Mouse (Mus musculus) cerebellum, postnatal 25 days (tissue): Measurements from ENCODE around the gene Echdc1.
"Not testable (repeated sequence)": the region's sequence is repeated elsewhere in the genome, so short reads cannot be mapped to it uniquely, and the experiment has no call there.

Experiments
- DNase-seq, 2 experiments: peaks; one replicate each; pipeline ENCODE4 v3.0.0; 2021; ENCODE audit warnings: mixed read lengths in 2 of 2

Gene Echdc1

DNA sequence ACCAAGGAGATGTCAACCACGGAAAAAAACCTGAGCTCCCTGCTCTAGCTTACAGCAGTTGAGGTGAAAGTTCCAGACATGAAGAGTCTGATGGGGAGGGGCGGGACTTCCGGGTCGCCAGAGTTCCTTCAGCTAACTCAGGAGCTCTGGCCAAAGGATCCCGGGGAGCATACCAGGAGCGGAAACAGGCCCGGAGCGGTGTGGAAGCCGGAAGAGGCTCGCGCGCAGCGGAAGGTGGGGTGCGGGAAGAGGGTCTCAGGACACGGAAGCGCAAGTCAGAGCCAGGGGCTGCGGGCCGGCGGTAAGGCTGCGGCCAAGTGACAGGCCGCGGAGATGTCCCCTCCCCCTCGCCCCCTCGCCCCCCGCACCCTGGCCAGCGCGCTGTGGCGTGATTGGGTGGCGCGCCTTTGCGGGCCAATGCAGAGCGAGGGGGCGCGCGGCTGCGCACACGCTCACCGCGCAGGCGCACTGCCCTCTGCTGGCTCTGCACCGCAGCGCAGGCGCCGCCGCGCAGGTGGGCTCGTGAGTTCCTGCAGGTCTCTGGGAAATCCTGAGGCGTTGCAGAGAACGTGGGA is at the start of gene Echdc1:
Gene Echdc1, plus strand, starts transcription at position 103 of the 575 bp plus-strand sequence.
- DNase-seq, result peak; percentile 90 to 94

DNA sequence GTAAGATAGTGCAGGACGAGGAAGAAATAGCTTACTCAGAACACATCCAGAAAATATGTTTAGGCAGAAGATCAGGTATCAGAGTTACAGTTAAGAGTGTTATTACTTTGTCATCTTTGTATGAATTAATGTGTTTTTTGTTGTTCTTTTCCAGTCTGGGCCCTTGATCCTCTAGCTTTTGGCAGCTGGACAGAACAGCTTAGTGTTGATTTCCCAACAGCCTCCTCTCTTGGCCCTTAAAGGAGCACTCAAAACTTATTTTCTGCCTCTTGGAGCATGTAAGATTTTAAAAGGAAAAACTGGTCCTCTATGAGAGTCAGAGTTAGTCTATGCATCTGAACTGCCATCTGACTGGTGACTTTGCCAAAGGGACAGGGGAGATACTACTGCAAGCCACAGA is 31.2 kb upstream of the Echdc1 start:
- DNase-seq, result no peak

DNA sequence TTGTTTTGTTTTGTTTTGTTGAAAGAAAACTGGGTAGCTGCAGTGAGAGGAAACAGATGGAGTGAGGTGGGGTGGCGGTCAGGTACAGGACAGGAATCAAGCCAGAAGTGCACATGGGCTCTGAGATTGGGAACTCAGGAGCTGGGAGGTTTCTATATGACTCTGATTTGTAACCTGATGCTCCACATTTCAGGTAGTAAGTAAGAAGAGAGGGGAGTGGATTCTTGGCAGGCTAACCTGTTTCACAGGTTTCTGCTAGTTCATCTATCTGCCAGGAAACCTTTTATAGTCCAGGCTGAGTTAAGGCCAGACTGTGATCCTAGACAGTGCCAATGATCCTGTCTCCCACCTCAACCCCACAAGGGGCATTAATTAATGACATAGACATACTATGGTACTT is 27.2 kb upstream of the Echdc1 start:
- no peak for DNase-seq

DNA sequence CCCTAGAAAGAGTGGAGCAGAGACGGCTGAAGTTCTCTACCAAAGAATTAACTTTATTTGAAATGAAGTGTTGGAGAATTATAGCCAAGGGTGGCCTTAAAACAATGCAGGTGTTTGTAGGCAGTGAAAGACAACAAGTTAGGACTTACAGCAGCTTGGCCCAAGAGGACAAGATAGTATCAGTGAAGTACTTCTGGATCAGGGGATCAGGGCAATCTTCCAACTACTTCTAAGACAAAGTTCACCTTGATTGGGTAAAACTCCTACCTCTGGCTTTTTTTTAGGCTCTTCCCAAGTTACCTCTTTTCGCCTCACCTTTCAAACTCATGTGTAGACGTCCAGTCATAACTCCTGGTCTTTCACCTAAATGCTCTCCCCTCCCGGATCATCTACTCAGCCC is 10.7 kb upstream of the Echdc1 start:
- DNase-seq, result no peak

DNA sequence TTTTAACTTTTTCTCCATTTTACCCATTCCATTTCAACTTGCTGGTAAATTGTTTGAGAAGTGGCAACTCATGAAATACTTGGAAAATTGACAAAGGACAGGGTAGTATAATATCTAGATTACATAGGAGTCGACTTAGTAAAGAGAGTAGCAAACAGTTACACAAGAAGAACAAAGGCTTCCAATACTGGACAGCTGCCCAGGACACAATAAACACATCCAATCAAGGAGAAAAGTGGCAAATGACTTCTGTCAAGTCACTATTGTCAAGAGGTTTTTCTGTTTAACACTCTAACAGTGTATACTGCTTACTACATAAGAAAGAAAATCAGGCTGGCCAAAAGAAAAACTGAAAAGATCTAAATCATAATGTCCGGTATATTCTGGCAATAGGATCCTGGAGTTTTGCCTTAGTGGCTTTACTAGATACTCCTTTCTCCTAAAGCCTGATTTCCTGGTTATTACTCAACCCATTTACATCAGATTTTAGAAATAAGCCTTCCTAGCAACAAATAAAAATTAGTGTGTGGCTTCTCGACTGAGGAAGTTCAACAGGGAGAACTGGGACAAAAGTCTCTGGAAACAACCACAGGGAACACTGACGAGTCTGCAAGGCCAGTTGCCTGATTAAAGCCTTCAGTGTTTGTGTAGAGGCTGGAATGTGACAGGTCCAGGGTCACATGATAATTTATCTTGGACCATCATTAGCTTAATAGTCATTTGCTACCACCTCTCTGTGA is 1.3 kb upstream of the Echdc1 start:
- no peak for DNase-seq

DNA sequence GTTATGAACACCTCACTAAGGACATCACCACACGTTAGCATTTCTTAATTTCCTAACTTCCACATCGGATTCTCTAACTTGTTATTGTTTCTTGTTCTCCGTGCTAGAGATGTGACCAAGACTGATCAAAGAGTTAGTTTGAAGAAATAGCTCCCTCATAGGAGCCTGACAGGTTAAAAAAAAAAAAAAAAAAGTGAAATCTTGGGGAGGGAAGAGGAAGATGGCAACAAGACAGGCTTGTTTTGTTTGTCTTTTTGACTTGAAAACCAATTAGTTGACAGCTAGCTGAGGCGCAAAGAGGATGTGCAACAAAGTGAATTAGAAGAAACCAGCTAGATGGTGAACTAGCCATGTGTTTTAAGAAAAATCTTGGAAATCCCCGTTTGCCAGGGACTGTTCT is 939 bp downstream of the Echdc1 start:
- no peak for DNase-seq

DNA sequence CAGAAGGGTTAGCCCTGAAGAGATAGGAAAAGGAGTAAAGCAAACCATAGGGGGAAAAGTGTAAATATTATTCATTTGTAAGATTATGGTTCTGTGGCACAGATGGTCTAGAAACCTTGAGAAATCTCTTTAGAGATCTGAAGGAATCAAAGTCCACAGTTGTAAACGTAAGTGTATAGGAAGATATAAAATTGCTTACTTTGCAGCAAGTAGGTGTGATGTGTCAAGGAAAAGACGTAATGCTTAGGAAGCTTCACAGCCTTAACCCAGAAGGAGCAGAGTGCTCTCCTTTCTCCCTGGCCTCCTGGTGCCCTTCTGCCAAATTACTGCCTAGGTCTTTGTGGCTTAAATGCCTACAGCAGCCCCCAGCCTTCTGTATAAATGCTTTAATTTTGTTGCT is 11.9 kb downstream of the Echdc1 start:
- no peak for DNase-seq

DNA sequence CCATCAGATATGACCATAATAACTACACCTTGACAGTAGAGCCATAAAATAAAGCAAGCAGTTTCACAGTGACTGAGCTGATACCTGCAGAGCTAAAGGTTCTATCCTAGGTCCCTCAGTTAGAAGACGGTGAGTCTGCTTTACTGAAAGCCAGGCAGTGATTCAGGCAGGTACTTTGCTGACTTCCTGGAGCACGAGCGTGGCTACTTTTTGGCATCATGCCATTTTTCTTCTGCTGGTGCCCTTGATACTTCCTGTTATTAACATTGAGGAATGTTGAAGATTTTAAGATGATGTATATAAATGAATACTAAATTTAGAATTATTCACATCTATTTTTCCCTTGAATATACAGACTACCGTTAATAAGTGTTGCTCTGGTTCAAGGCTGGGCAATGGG is 20.9 kb downstream of the Echdc1 start:
- no peak for DNase-seq

DNA sequence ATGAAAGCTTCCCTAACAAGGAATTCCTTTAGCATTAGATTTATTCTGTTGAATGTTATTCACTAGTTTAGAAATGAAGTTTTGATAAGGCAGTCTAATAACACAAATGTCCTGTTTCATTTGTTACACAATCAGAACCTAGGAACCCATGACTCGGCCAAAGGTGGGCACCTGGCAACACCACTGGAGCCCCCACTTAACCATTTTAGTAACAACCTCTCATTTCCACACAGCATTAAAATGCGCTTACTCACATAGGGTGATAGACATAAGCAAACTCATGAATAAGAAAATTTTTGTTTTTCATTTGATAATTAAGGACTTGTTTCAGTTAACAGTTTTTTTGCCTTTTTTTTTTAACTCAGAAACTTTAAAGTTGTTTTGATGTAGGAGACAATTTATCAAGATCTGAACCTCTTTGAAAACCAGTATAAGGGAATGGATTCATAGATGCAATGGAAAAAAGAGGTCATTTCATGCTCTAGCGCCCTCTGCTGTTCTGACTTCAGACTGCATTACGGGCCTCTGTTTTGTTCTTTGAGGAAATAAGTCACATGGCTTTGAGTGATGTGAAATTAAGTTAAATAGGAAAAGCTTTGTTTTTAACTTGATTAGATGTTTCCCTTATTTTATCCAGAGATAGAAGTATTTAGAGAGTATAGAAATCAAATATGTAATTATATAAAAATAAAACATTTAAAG is 25.5 kb downstream of the Echdc1 start:
- DNase-seq, result peak; percentile 69 to 80

DNA sequence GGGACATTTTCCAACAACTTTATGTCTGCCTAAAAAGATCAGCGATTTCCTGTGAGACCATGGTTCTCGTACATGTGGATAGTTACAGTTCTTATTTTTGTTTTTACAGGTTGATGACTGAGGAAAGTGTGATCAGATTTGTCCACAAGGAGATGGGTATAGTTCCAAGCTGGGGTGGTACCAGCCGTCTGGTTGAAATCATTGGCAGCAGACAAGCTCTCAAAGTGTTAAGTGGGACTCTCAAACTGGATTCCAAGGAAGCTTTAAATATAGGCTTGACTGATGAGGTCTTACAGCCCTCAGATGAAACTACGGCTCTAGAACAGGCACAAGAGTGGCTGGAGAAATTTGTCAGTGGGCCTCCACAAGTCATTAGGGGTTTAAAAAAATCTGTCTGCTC is 31.3 kb downstream of the Echdc1 start:
- no peak for DNase-seq

DNA sequence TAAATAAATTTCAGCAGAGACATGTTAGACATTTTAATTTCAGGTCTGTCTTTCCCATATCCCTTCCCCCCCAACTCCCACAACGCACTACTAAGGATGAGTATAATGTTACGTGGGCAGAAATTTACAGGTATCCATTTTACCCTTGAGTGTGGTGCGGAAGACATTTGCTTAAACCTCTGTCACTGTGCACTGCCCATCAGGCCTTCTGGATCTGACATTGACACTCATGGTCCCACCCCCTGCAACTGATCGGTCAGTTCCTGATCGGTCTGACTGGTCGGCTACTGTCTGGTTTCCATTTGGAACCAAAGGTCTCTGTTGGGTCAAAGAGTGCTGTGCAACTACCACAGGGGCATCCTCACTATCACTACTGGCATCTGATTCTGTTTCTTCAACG is 33.7 kb downstream of the Echdc1 start:
- no peak for DNase-seq

DNA sequence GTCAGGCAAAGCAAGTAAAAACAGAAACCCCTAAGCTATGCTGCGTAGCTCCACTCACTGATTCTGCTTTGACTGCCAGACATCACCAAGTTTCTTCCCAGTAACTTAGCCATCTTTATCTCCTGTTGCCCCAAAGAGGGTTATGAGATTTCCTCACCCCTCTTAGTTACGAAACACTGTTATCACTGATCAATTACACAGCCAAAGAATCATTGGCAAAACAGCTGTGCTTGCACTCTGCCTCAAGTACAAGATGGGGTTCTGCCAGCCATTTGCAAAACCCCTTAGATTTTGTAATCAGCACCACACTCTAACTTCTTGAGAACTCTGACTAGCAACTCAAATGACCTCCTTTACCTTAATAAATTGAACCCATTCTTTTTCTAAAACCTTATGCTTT is 38.5 kb downstream of the Echdc1 start:
- no peak for DNase-seq

DNA sequence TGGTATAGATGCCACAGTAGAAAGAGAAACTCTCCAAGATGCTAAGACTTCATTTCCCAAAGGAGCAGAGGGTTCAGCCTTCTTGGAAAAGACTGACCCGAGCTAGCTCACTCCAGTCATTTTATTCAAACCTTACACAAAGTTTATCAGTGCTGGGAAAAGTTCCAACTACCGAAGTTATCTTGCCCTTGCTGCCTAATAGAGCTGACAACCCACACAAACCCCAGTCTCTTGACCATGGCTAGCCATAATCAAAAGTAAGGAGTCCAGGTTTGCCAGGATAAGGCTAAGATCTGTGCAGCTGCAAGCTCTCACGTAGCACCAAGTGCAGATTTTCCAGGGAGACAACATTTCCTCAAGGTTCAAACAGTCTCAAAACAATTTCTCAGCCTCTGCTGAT is 39.6 kb downstream of the Echdc1 start:
- no peak for DNase-seq

DNA sequence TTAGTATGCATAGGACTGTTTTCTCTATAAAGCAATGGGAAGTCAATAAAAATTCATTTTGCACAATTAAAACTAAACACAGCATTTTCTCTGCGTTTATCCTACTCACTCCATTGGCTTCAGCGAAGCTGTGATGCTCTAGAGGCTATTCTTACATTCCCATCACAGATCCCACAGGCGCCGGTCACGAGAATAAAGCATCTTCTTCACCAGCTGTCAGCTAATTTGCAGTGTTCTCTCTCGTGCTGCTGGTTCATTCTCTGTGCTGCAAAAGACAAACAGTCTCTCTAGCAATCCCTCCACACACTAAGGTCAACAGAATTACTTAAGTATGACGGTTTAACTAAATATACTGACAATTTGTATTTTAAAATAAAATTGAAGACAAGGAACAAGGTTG is 41.2 kb downstream of the Echdc1 start:
- DNase-seq, result peak; percentile 58 to 69

DNA sequence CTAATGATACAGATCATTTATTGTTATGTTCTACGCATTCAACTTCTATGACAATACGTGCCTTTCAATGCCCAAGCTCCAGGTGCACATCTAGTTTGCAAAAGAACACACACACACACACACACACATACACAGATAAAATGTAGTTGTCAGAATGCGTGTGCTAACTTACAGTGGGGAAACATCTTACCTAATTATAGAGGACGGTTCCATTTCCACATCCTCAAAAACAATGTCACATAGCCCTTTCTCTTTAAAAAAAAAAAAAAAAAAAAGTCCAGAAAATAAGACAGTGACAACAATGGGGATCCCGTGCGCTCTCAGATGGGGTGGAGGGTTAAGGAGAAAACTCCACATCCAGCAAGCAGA is 48.1 kb downstream of the Echdc1 start:
- no peak for DNase-seq

DNA sequence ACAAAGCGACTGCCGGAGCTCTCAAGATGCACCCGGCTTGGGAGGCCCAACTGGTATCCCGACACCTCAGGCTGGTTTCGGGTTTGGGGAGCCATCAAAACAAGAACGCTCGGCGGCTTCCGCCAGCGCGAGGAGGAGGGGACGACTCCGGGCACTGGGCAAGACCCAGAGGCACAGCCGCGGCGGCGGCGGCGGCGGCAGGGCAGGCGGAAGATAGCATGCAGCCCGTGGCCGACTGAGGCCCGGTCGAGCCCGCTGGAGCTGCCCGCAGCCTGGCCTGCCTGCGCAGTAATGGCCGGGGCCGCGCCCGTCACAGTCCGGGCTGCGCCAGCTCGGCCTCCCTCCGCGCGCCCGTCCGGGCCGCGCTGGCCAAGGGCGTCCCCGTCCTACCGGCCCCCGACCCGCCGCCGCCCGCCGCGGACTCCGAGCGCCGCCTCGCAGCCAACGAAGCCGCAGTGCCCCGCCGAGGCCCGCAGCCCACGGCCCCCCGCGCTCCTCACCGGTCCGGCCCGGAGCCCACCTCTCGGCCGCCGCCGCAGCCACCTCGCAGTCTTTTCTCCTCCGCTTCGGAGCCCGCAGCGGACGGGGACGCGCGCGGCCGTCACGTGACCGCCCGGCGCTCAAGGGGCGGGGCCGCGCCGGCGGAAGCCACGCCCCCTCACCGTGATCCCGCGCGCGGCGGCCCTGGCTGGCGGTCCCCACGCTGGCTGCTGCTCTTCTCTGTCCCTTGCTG is 48.7 kb downstream of the Echdc1 start:
- peak; percentile 95 to 97 for DNase-seq

DNA sequence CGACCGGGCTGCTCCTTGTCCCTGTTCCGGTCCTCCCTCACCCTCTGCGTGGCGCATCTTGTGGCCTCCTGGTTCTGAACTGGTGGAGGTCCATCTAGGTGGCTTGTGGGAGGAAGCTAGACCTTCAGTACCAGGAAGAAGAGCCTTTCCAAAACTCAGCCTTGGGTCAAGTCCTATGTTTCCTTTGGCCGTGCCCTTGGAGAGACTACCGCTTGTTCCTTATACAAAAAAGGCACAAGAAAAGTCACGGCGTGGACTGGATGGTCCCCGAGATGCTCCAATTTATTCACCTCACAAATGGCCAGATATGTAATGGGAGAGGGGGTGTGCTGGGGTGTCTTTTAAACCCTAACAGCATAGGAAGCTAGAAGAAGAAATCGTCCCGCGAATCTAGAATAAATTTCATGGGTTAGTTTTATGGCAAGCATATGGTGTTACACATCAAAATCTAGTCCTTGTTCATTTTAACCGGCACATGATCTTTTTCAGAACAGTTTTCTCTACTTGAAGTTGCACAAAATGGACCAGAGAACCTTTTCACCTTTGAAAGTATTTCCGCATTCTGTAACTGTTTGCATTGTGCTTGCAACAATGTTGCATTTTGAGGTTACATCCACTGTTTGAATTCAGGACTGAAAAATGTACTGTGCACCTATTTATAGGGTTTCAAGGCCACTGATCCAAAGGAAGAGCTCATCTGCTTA is 49.4 kb downstream of the Echdc1 start, which contains the start of gene Rnf146:
Gene Rnf146, minus strand, starts transcription at position 246 of the 704 bp plus-strand sequence.
- DNase-seq, result no peak

DNA sequence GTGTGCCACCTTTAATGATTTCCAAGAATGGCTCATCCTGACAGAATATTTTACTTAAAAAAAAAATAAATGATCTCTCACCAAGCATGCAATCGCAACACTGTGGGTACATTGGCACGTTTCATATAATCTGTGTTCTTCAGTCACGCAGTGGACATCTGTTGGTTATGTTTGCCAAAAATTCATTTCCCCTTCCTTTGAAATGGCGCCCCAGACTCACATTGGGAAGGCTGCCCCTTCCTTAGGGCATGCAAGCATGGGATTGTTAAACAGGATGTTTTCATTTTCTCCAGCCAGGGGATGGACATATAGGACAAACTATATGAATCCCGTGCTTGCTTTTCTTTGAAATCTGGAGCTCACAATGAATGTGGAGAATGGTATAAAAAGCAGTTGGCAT is 61.1 kb downstream of the Echdc1 start:
- no peak for DNase-seq

DNA sequence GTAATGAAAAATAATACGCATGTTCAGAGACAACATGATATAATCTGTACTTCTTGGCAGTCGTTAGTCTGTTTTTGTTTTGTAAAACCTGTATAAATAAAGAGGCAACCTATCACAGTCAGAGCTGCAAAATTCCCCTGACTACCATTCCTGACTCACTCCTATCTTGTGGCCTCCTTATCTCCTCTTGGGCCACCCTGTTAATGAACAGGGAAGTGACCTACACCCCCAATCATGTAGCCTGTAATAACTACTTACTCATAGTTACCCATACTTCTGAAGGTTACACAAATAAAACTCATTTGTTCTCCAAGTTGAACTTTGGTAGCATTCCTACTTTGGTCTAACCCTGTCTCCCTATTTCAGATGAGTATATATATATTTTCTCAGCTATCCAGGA is 68.6 kb downstream of the Echdc1 start:
- DNase-seq, result no peak

DNA sequence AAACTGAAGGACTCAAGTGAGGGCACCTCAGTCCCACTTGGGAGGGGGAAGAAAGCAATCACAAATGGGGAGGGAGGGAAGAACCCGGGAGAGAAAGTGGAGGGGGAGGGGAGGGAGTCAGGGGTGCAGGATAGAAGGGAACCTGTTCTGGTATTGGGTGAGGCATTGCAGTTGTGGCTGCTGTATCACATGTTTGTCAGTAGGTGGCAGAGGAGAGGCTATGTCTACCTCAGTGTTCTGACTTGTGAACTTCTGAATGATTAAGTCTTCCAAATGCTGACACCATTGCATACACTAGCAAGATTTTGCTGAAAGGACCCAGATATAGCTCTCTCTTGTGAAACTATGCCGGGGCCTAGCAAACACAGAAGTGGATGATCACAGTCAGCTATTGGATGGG is 81.9 kb downstream of the Echdc1 start:
- DNase-seq, result not testable (repeated sequence)
